Mouse (Mus musculus) liver, embryonic 12.5 days (tissue): ENCODE measurements around the gene Gm8677. TPM values are rescaled to one million over a fixed set of nuclear protein-coding genes. Genes with fewer than 3 reads are reported as not detected.
"Not testable (repeated sequence)": the region's sequence is repeated elsewhere in the genome, so short reads cannot be mapped to it uniquely, and the experiment has no call there.

ENCODE experiments used
- ATAC-seq: fragments of 200-750 bp; cut with Nextera tagmentation; 2 replicates; pipeline ENCODE4 v1.8.0; 2017; ENCODE audit warnings: moderate number of reproducible peaks, mild to moderate bottlenecking, moderate library complexity
- H3K27ac ChIP-seq: fragments of 300-500 bp; sonication (generic); 2 replicates; pipeline ENCODE4 v1.5.1; 2016; ENCODE audit warnings: mild to moderate bottlenecking
- H3K27me3 ChIP-seq: fragments of 300-500 bp; sonication (generic); replicated peaks from 2 replicates; pipeline ENCODE4 v1.6.1; 2016; ENCODE audit warnings: mild to moderate bottlenecking, moderate library complexity
- H3K36me3 ChIP-seq: fragments of 300-500 bp; sonication (generic); 2 replicates; pipeline ENCODE4 v1.6.1; 2016; ENCODE audit warnings: mild to moderate bottlenecking, moderate library complexity
- H3K4me1 ChIP-seq: fragments of 300-500 bp; sonication (generic); 2 replicates; pipeline ENCODE4 v1.6.1; 2016
- H3K4me2 ChIP-seq: fragments of 300-500 bp; sonication (generic); 2 replicates; pipeline ENCODE4 v1.6.1; 2016; ENCODE audit warnings: mild to moderate bottlenecking, moderate library complexity
- H3K4me3 ChIP-seq: fragments of 300-500 bp; sonication (generic); 2 replicates; pipeline ENCODE4 v1.5.1; 2016; ENCODE audit warnings: mild to moderate bottlenecking, moderate library complexity
- H3K9ac ChIP-seq: fragments of 300-500 bp; sonication (generic); 2 replicates; pipeline ENCODE4 v1.6.1; 2016; ENCODE audit warnings: mild to moderate bottlenecking, moderate library complexity
- H3K9me3 ChIP-seq: fragments of 300-500 bp; sonication (generic); replicated peaks from 2 replicates; pipeline ENCODE4 v1.6.1; 2016; ENCODE audit warnings: mild to moderate bottlenecking, moderate library complexity
- WGBS: fragments of 180-500 bp; shearing (Covaris S2); methylation state at CpG from one replicate; pipeline ENCODE4 v1.1.7; 2016; ENCODE audit not compliant: insufficient replicate concordance; 5-methylcytosine and 5-hydroxymethylcytosine counted together
- polyA plus RNA-seq: library from polyadenylated mRNA; unstranded; fragments of >200 nt; fragmentation: Nextera tagmentation; extraction: Ambion mirVana; gene quantifications from 2 replicates; pipeline ENCODE4 v1.2.1, GENCODE M21; 2016

The Gm8677 gene
- not detected in 2 replicates for polyA plus RNA-seq

GRCm38 (mm10) chr7:22534787-22535186 is at the start of gene Gm8677:
Gm8677 (minus strand) TSS chr7:22534887.
- WGBS = no CpG with 5 or more reads among the region's 1 CpGs
- not testable (repeated sequence) for H3K9ac ChIP-seq, H3K27me3 ChIP-seq, H3K36me3 ChIP-seq, H3K4me1 ChIP-seq, ATAC-seq, H3K4me3 ChIP-seq, H3K4me2 ChIP-seq, H3K27ac ChIP-seq, H3K9me3 ChIP-seq

- not testable (repeated sequence) for H3K4me2 ChIP-seq, H3K4me3 ChIP-seq, H3K9ac ChIP-seq, ATAC-seq, H3K36me3 ChIP-seq, H3K4me1 ChIP-seq, H3K27me3 ChIP-seq, H3K27ac ChIP-seq, H3K9me3 ChIP-seq
- WGBS = no CpG with 5 or more reads among the region's 3 CpGs
These were observed 30.6 kb upstream of the Gm8677 start, which contains the start of gene Gm4201 for GRCm38 (mm10) chr7:22565243-22565642. Gm4201 (minus strand) TSS chr7:22565343.

GRCm38 (mm10) chr7:22522667-22523066 is 12.0 kb downstream of the Gm8677 start, which contains the start of gene Vmn1r152:
Vmn1r152 (plus strand) TSS chr7:22522967.
- H3K9ac ChIP-seq, H3K4me1 ChIP-seq, H3K27ac ChIP-seq, H3K4me2 ChIP-seq, H3K4me3 ChIP-seq, H3K9me3 ChIP-seq, H3K27me3 ChIP-seq, ATAC-seq, H3K36me3 ChIP-seq: not testable (repeated sequence)
- WGBS = no CpG with 5 or more reads among the region's 3 CpGs

DNA sequence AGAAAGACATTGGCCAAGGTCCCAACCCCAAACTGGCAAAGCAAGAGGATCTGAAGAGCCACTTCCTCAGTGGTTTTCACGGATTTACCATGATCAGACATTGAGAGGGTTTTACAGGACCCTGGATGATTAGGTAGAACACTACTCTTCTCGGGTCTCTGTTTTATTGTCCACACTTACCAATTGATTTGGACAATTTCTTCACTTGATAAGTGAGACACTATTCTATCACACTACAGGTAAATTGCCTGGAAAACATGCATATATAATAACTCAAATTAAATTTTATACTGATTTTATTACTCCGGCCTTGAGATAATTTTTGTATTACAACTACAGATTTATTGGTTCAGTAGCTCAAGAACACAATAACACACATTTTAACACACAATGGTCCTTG is 35.1 kb downstream of the Gm8677 start, which contains the start of gene Vmn1r151:
Vmn1r151 (minus strand) TSS at position 101 of the 400 bp plus-strand sequence.
- not testable (repeated sequence) for ATAC-seq, H3K4me2 ChIP-seq, H3K9me3 ChIP-seq, H3K4me3 ChIP-seq, H3K36me3 ChIP-seq, H3K9ac ChIP-seq, H3K27ac ChIP-seq, H3K4me1 ChIP-seq, H3K27me3 ChIP-seq
- WGBS = 18% methylated on average over 2 of the region's 3 CpGs

Other genes with a start within 250 kb of the Gm8677 start
- gene Gm4187, start 205.2 kb downstream of the Gm8677 start, polyA plus RNA-seq = not detected in 2 replicates
- gene Gm8660, start 163.8 kb downstream of the Gm8677 start, polyA plus RNA-seq = not detected in 2 replicates
- not detected in 2 replicates for gene Vmn1r148, start 121.3 kb downstream of the Gm8677 start, polyA plus RNA-seq
- gene Vmn1r149, start 96.7 kb downstream of the Gm8677 start, polyA plus RNA-seq = not detected in 2 replicates
- gene Gm10665, start 70.8 kb downstream of the Gm8677 start, polyA plus RNA-seq = not detected in 2 replicates
- not detected in 2 replicates for gene Vmn1r151, start 35.2 kb downstream of the Gm8677 start, polyA plus RNA-seq
- gene Vmn1r152, start 11.9 kb downstream of the Gm8677 start, polyA plus RNA-seq = not detected in 2 replicates
- not detected in 2 replicates for gene Gm4201, start 30.5 kb upstream of the Gm8677 start, polyA plus RNA-seq
- not detected in 2 replicates for gene Gm4565, start 53.2 kb upstream of the Gm8677 start, polyA plus RNA-seq
- gene Vmn1r155, start 123.1 kb upstream of the Gm8677 start, polyA plus RNA-seq = not detected in 2 replicates
- not detected in 2 replicates for gene Gm8693, start 157.4 kb upstream of the Gm8677 start, polyA plus RNA-seq
- gene Gm4567, start 184.8 kb upstream of the Gm8677 start, polyA plus RNA-seq = not detected in 2 replicates
- gene Vmn1r157, start 226.8 kb upstream of the Gm8677 start, polyA plus RNA-seq = not detected in 2 replicates